11 mouse cellular contexts compared by ENCODE assay signal in genomic region chr15:67905279-67905678, GRCm38 (mm10).
"Had no signal": no experiment of that assay in that cellular context is flagged by ENCODE, and none has a peak within 500 bp of the region (broad histone marks: within the 10 kb centered on the region; RNA-seq: fewer than 3 reads in every experiment).

No protein-coding gene starts in this region.

- DNase-seq: lung, adult 18-20 months; lung, embryonic 14.5 days; lung, postnatal 14 days; lung, postnatal 4 days; midbrain, embryonic 14.5 days; right cerebral cortex, postnatal 14 days; thymus, adult 2 months; thymus, postnatal 25 days; thymus, postnatal 4 days had no signal

- ATAC-seq: liver, embryonic 12.5 days; midbrain, embryonic 16.5 days had no signal
